In genomic region chr3:96479249-96479648, GRCm38 (mm10) we compare ENCODE assay signal across 20 mouse cellular contexts. TPM values are rescaled to one million over a fixed set of nuclear protein-coding genes. Genes with fewer than 3 reads are reported as not detected.
DNase-seq lines count a peak whose midpoint lies in the region; ATAC-seq and TF ChIP-seq lines count a peak whose summit lies in the region.
"Had no signal": no experiment of that assay in that cellular context is flagged by ENCODE, and none has a peak within 500 bp of the region (broad histone marks: within the 10 kb centered on the region; RNA-seq: fewer than 3 reads in every experiment).

No protein-coding gene starts in this region.

- no peaks in the 10 kb centered on the region for H3K36me3 ChIP-seq in lung, embryonic 14.5 days (ENCODE audit: insufficient read depth)
- no peaks in the 10 kb centered on the region for H3K36me3 ChIP-seq in intestine, embryonic 16.5 days (ENCODE audit: control insufficient read depth, insufficient read depth, low read length)
- H3K36me3 ChIP-seq: embryonic facial prominence, embryonic 13.5 days; heart, embryonic 15.5 days; hindbrain, embryonic 13.5 days; lung, embryonic 15.5 days; midbrain, embryonic 10.5 days had no signal

- peak; percentile 38; the same call in 1 of the 2 replicates for ATAC-seq in lung, embryonic 14.5 days (ENCODE audit: insufficient read depth)
- peak; percentile 45; the same call in 1 of the 2 replicates for ATAC-seq in intestine, embryonic 16.5 days
- peak; percentile 48 for ATAC-seq in megakaryocyte-erythroid progenitor cell, adult 5-6 weeks (replicated peaks; ENCODE audit: low FRiP score, low TSS enrichment, poor library complexity, severe bottlenecking)
- ATAC-seq: forebrain, embryonic 13.5 days had no signal

- H3K27me3 ChIP-seq in lung, embryonic 14.5 days (ENCODE audit: insufficient read depth, low read length) = peaks cover 22% of the 10 kb centered on the region
- H3K27me3 ChIP-seq in intestine, embryonic 16.5 days (replicated peaks; ENCODE audit: control insufficient read depth, insufficient read depth, low read length) = peaks cover 25% of the 10 kb centered on the region

- no peak overlapping the region for H3K4me2 ChIP-seq in lung, embryonic 14.5 days
- no peak overlapping the region for H3K4me2 ChIP-seq in intestine, embryonic 16.5 days (ENCODE audit: low read depth, low read length)
- H3K4me2 ChIP-seq: embryonic facial prominence, embryonic 13.5 days; forebrain, embryonic 13.5 days; heart, embryonic 15.5 days; hindbrain, embryonic 13.5 days; lung, embryonic 15.5 days had no signal

- no peak overlapping the region for H3K9ac ChIP-seq in lung, embryonic 14.5 days
- H3K9ac ChIP-seq in intestine, embryonic 16.5 days (ENCODE audit: low read depth, low read length) = no peak overlapping the region
- H3K9ac ChIP-seq: embryonic facial prominence, embryonic 13.5 days; forebrain, embryonic 13.5 days; heart, embryonic 15.5 days; hindbrain, embryonic 13.5 days; lung, embryonic 15.5 days had no signal

- peaks cover 3% of the 10 kb centered on the region; the same call in 1 of the 2 replicates for H3K4me1 ChIP-seq in lung, embryonic 14.5 days (ENCODE audit: insufficient read depth)
- H3K4me1 ChIP-seq in intestine, embryonic 16.5 days (ENCODE audit: control insufficient read depth, insufficient read depth, low read length) = peaks cover 5% of the 10 kb centered on the region

- 27% methylated on average over 3 of the region's 3 CpGs for WGBS in lung, embryonic 14.5 days
- 34% methylated on average over 3 of the region's 3 CpGs for WGBS in intestine, embryonic 16.5 days

- no peak for TF ChIP-seq CTCF in lung, embryonic 14.5 days (IDR thresholded peaks at IDR 0.05; ENCODE audit: low read depth)

- peak; percentile 45 for DNase-seq in lung, embryonic 14.5 days
- no peak for DNase-seq in lung, adult 18-20 months
- DNase-seq in MEL-GATA-1-ER (ENCODE audit: extremely low read depth, low read depth) = peak; percentile 99
- DNase-seq in left cerebral cortex, adult 18-20 months (ENCODE audit: low spot score in 2 of 2) = no peak
- no peak for DNase-seq in right cerebral cortex, postnatal 36 days (ENCODE audit: low spot score in 2 of 2)
- DNase-seq: cerebellum, adult 8-10 months; gastrocnemius, postnatal 36 days; kidney, adult 9 months; spleen, adult 18-20 months; thymus, adult 2 months had no signal

- H3K9me3 ChIP-seq in lung, embryonic 14.5 days (ENCODE audit: low read depth, low read length) = no peaks in the 10 kb centered on the region
- no peaks in the 10 kb centered on the region for H3K9me3 ChIP-seq in intestine, embryonic 16.5 days (ENCODE audit: control insufficient read depth, low read length)
- H3K9me3 ChIP-seq: embryonic facial prominence, embryonic 13.5 days; forebrain, embryonic 13.5 days; heart, embryonic 15.5 days; hindbrain, embryonic 13.5 days; lung, embryonic 15.5 days; midbrain, embryonic 10.5 days had no signal

- H3K4me3 ChIP-seq in lung, embryonic 14.5 days (ENCODE audit: low read depth, low read length) = no peak overlapping the region
- H3K4me3 ChIP-seq in intestine, embryonic 16.5 days (ENCODE audit: low read length) = no peak overlapping the region
- H3K4me3 ChIP-seq: embryonic facial prominence, embryonic 13.5 days; forebrain, embryonic 13.5 days; heart, embryonic 15.5 days; hindbrain, embryonic 13.5 days; lung, embryonic 15.5 days; midbrain, embryonic 10.5 days had no signal

- no peak overlapping the region for H3K27ac ChIP-seq in lung, embryonic 14.5 days (ENCODE audit: low read depth)
- H3K27ac ChIP-seq in intestine, embryonic 16.5 days (ENCODE audit: low read length) = no peak overlapping the region
- H3K27ac ChIP-seq: embryonic facial prominence, embryonic 13.5 days; forebrain, embryonic 13.5 days; heart, embryonic 15.5 days; hindbrain, embryonic 13.5 days; lung, embryonic 15.5 days; midbrain, embryonic 10.5 days had no signal

RNA-seq across cellular contexts. Expression of gene BC107364, which starts 27.1 kb away (rescaled TPM):
- not detected in 2 replicates for polyA plus RNA-seq in lung, embryonic 14.5 days (2014; fragmentation: Nextera tagmentation; extraction: Ambion mirVana)
- 0.12 and 0.21 TPM in 2 replicates for polyA plus RNA-seq in intestine, embryonic 16.5 days (2015; fragmentation: Nextera tagmentation; extraction: Ambion mirVana)
- not detected in 2 replicates for total RNA-seq in megakaryocyte-erythroid progenitor cell, adult 5-6 weeks (2014; fragmentation: Nextera tagmentation)
- not detected in 2 replicates for total RNA-seq in megakaryocyte-erythroid progenitor cell, adult 5-6 weeks (2017)
- total RNA-seq in left cerebral cortex, adult 18-20 months (2021) = not detected
- total RNA-seq: gastrocnemius, postnatal 36 days; layer of hippocampus, adult 18-20 months; left cerebral cortex, postnatal 10 days had no signal
- polyA plus RNA-seq: forebrain, embryonic 13.5 days; hindbrain, embryonic 13.5 days had no signal

RNA-seq across cellular contexts. Expression of gene Hfe2, which starts 45.7 kb away (rescaled TPM):
- 0.20 and 0.35 TPM in 2 replicates for polyA plus RNA-seq in lung, embryonic 14.5 days (2014; fragmentation: Nextera tagmentation; extraction: Ambion mirVana)
- 0.15 and 0.37 TPM in 2 replicates for polyA plus RNA-seq in intestine, embryonic 16.5 days (2015; fragmentation: Nextera tagmentation; extraction: Ambion mirVana)
- total RNA-seq in megakaryocyte-erythroid progenitor cell, adult 5-6 weeks (2014; fragmentation: Nextera tagmentation) = not detected in 2 replicates
- not detected in 2 replicates for total RNA-seq in megakaryocyte-erythroid progenitor cell, adult 5-6 weeks (2017)
- total RNA-seq in left cerebral cortex, adult 18-20 months (2021) = 1 to 10 TPM; 1.3 to 1.5 TPM

Comparison
In these comparisons a context has a peak if more than half of its experiments do, and no peak if none do; other contexts are left out.
1. DNase-seq: peak in lung, embryonic 14.5 days (single experiment) and MEL-GATA-1-ER (single experiment); none in lung, adult 18-20 months (0 of 2), left cerebral cortex, adult 18-20 months (0 of 2) and right cerebral cortex, postnatal 36 days (0 of 2).
2. Peak in every context shown above with its lines, with median percentiles within 50 percentile points of each other: ATAC-seq.